Mouse (Mus musculus): ENCODE results near the gene Stk35. TPM values are rescaled to one million over a fixed set of nuclear protein-coding genes. Genes with fewer than 3 reads are reported as not detected.
A peak's percentile ranks its signal among the peaks of the same experiment; 100 is the strongest.

The Stk35 gene
- polyA plus RNA-seq (2014; fragmentation: Nextera tagmentation; extraction: Ambion mirVana) = 12.8 and 13.4 TPM in 2 replicates

- WGBS = under 1% methylated on average over 54 of the region's 63 CpGs
- Histone ChIP-seq H3K36me3 (ENCODE audit: control insufficient read depth, insufficient read depth, low read length) (peaks cover 12% of the 10 kb centered on the region; the same call in 1 of the 2 replicates), H3K9me3 (ENCODE audit: control insufficient read depth, low read depth, low read length) (no peaks in the 10 kb centered on the region), H3K4me2 (replicated peaks; ENCODE audit: low read depth, low read length) (peak within 1 kb of the TSS; percentile 75), H3K4me1 (ENCODE audit: control insufficient read depth, insufficient read depth, low read length) (peaks cover 16% of the 10 kb centered on the region), H3K27me3 (ENCODE audit: control insufficient read depth, insufficient read depth, low read length) (no peaks in the 10 kb centered on the region), H3K9ac (replicated peaks; ENCODE audit: low read depth, low read length) (peak within 1 kb of the TSS; percentile 62), H3K4me3 (ENCODE audit: low read depth, low read length) (peak within 1 kb of the TSS; percentile 69), H3K27ac (ENCODE audit: low read length) (peak within 1 kb of the TSS; percentile 98)
- ATAC-seq (ENCODE audit: insufficient number of reproducible peaks, insufficient read depth, low FRiP score, low read depth) = peak; percentile 91
Observed at GRCm38 (mm10) chr2:129800271-129800903, at the start of gene Stk35. Gene Stk35 (plus strand): TSS chr2:129800517.

GRCm38 (mm10) chr2:129782046-129782445, 18.3 kb upstream of the Stk35 start:
- no peaks in the 10 kb centered on the region for H3K9me3 ChIP-seq (ENCODE audit: control insufficient read depth, low read depth, low read length)
- no peak overlapping the region for H3K4me2 ChIP-seq (replicated peaks; ENCODE audit: low read depth, low read length)
- no peak overlapping the region for H3K4me3 ChIP-seq (ENCODE audit: low read depth, low read length)
- no peak overlapping the region for H3K9ac ChIP-seq (replicated peaks; ENCODE audit: low read depth, low read length)
- H3K27me3 ChIP-seq (ENCODE audit: control insufficient read depth, insufficient read depth, low read length) = no peaks in the 10 kb centered on the region
- no peak for ATAC-seq (ENCODE audit: insufficient number of reproducible peaks, insufficient read depth, low FRiP score, low read depth)
- H3K36me3 ChIP-seq (ENCODE audit: control insufficient read depth, insufficient read depth, low read length) = no peaks in the 10 kb centered on the region
- H3K4me1 ChIP-seq (ENCODE audit: control insufficient read depth, insufficient read depth, low read length) = no peaks in the 10 kb centered on the region
- WGBS = 79% methylated on average over 1 of the region's 1 CpGs
- H3K27ac ChIP-seq (ENCODE audit: low read length) = no peak overlapping the region

GRCm38 (mm10) chr2:129796501-129796900, 3.8 kb upstream of the Stk35 start:
- H3K9me3 ChIP-seq (ENCODE audit: control insufficient read depth, low read depth, low read length) = peaks cover 6% of the 10 kb centered on the region; the same call in 1 of the 2 replicates
- no peak overlapping the region for H3K4me2 ChIP-seq (replicated peaks; ENCODE audit: low read depth, low read length)
- ATAC-seq (ENCODE audit: insufficient number of reproducible peaks, insufficient read depth, low FRiP score, low read depth) = no peak
- H3K9ac ChIP-seq (replicated peaks; ENCODE audit: low read depth, low read length) = no peak overlapping the region
- WGBS = 91% methylated on average over 2 of the region's 2 CpGs
- H3K27me3 ChIP-seq (ENCODE audit: control insufficient read depth, insufficient read depth, low read length) = no peaks in the 10 kb centered on the region
- H3K36me3 ChIP-seq (ENCODE audit: control insufficient read depth, insufficient read depth, low read length) = no peaks in the 10 kb centered on the region
- H3K4me3 ChIP-seq (ENCODE audit: low read depth, low read length) = no peak overlapping the region
- H3K27ac ChIP-seq (ENCODE audit: low read length) = no peak overlapping the region
- no peaks in the 10 kb centered on the region for H3K4me1 ChIP-seq (ENCODE audit: control insufficient read depth, insufficient read depth, low read length)

- H3K4me2 ChIP-seq (replicated peaks; ENCODE audit: low read depth, low read length) = no peak overlapping the region
- 55% methylated on average over 1 of the region's 3 CpGs for WGBS
- H3K9me3 ChIP-seq (ENCODE audit: control insufficient read depth, low read depth, low read length) = peaks cover 6% of the 10 kb centered on the region; the same call in 1 of the 2 replicates
- H3K27ac ChIP-seq (ENCODE audit: low read length) = no peak overlapping the region
- H3K9ac ChIP-seq (replicated peaks; ENCODE audit: low read depth, low read length) = no peak overlapping the region
- H3K36me3 ChIP-seq (ENCODE audit: control insufficient read depth, insufficient read depth, low read length) = no peaks in the 10 kb centered on the region; the same call in 1 of the 2 replicates
- no peak for ATAC-seq (ENCODE audit: insufficient number of reproducible peaks, insufficient read depth, low FRiP score, low read depth)
- peaks cover 7% of the 10 kb centered on the region; the same call in 1 of the 2 replicates for H3K4me1 ChIP-seq (ENCODE audit: control insufficient read depth, insufficient read depth, low read length)
- H3K27me3 ChIP-seq (ENCODE audit: control insufficient read depth, insufficient read depth, low read length) = no peaks in the 10 kb centered on the region
- no peak overlapping the region for H3K4me3 ChIP-seq (ENCODE audit: low read depth, low read length)
Observed at GRCm38 (mm10) chr2:129797709-129798108, 2.6 kb upstream of the Stk35 start.

- H3K4me3 ChIP-seq (ENCODE audit: low read depth, low read length) = no peak overlapping the region
- no peak overlapping the region for H3K27ac ChIP-seq (ENCODE audit: low read length)
- peaks cover under 1% of the 10 kb centered on the region; the same call in 1 of the 2 replicates for H3K36me3 ChIP-seq (ENCODE audit: control insufficient read depth, insufficient read depth, low read length)
- peaks cover 6% of the 10 kb centered on the region; the same call in 1 of the 2 replicates for H3K9me3 ChIP-seq (ENCODE audit: control insufficient read depth, low read depth, low read length)
- H3K9ac ChIP-seq (replicated peaks; ENCODE audit: low read depth, low read length) = no peak overlapping the region
- peaks cover 13% of the 10 kb centered on the region for H3K4me1 ChIP-seq (ENCODE audit: control insufficient read depth, insufficient read depth, low read length)
- ATAC-seq (ENCODE audit: insufficient number of reproducible peaks, insufficient read depth, low FRiP score, low read depth) = no peak
- H3K4me2 ChIP-seq (replicated peaks; ENCODE audit: low read depth, low read length) = no peak overlapping the region
- H3K27me3 ChIP-seq (ENCODE audit: control insufficient read depth, insufficient read depth, low read length) = no peaks in the 10 kb centered on the region
Observed at GRCm38 (mm10) chr2:129798410-129798809, 1.9 kb upstream of the Stk35 start.

GRCm38 (mm10) chr2:129800904-129801230, 550 bp downstream of the Stk35 start:
- Histone ChIP-seq H3K4me3 (ENCODE audit: low read depth, low read length) (peak overlapping the region; percentile 69), H3K27me3 (ENCODE audit: control insufficient read depth, insufficient read depth, low read length) (no peaks in the 10 kb centered on the region), H3K9ac (replicated peaks; ENCODE audit: low read depth, low read length) (peak overlapping the region; percentile 62), H3K27ac (ENCODE audit: low read length) (peak overlapping the region; percentile 98), H3K4me1 (ENCODE audit: control insufficient read depth, insufficient read depth, low read length) (peaks cover 16% of the 10 kb centered on the region), H3K36me3 (ENCODE audit: control insufficient read depth, insufficient read depth, low read length) (peaks cover 12% of the 10 kb centered on the region; the same call in 1 of the 2 replicates), H3K9me3 (ENCODE audit: control insufficient read depth, low read depth, low read length) (no peaks in the 10 kb centered on the region), H3K4me2 (replicated peaks; ENCODE audit: low read depth, low read length) (peak overlapping the region; percentile 75)
- WGBS = under 1% methylated on average over 31 of the region's 32 CpGs
- ATAC-seq (ENCODE audit: insufficient number of reproducible peaks, insufficient read depth, low FRiP score, low read depth) = no peak

- Histone ChIP-seq H3K4me2 (replicated peaks; ENCODE audit: low read depth, low read length) (peak overlapping the region; percentile 68), H3K9ac (replicated peaks; ENCODE audit: low read depth, low read length) (peak overlapping the region; percentile 62), H3K27me3 (ENCODE audit: control insufficient read depth, insufficient read depth, low read length) (no peaks in the 10 kb centered on the region), H3K36me3 (ENCODE audit: control insufficient read depth, insufficient read depth, low read length) (peaks cover 13% of the 10 kb centered on the region; the same call in 1 of the 2 replicates), H3K4me1 (ENCODE audit: control insufficient read depth, insufficient read depth, low read length) (peaks cover 18% of the 10 kb centered on the region), H3K9me3 (ENCODE audit: control insufficient read depth, low read depth, low read length) (no peaks in the 10 kb centered on the region), H3K4me3 (ENCODE audit: low read depth, low read length) (peak overlapping the region; percentile 69), H3K27ac (ENCODE audit: low read length) (peak overlapping the region; percentile 98)
- under 1% methylated on average over 72 of the region's 73 CpGs for WGBS
- peak; percentile 80 for ATAC-seq (ENCODE audit: insufficient number of reproducible peaks, insufficient read depth, low FRiP score, low read depth)
Observed at GRCm38 (mm10) chr2:129801231-129802029, 1.1 kb downstream of the Stk35 start.

- H3K4me3 ChIP-seq (ENCODE audit: low read depth, low read length) = no peak overlapping the region
- H3K4me2 ChIP-seq (replicated peaks; ENCODE audit: low read depth, low read length) = no peak overlapping the region
- H3K4me1 ChIP-seq (ENCODE audit: control insufficient read depth, insufficient read depth, low read length) = peaks cover 18% of the 10 kb centered on the region
- WGBS = 91% methylated on average over 4 of the region's 4 CpGs
- H3K9me3 ChIP-seq (ENCODE audit: control insufficient read depth, low read depth, low read length) = no peaks in the 10 kb centered on the region
- H3K36me3 ChIP-seq (ENCODE audit: control insufficient read depth, insufficient read depth, low read length) = peaks cover 29% of the 10 kb centered on the region
- no peak overlapping the region for H3K27ac ChIP-seq (ENCODE audit: low read length)
- H3K27me3 ChIP-seq (ENCODE audit: control insufficient read depth, insufficient read depth, low read length) = no peaks in the 10 kb centered on the region
- ATAC-seq (ENCODE audit: insufficient number of reproducible peaks, insufficient read depth, low FRiP score, low read depth) = no peak
- no peak overlapping the region for H3K9ac ChIP-seq (replicated peaks; ENCODE audit: low read depth, low read length)
Observed at GRCm38 (mm10) chr2:129805486-129805885, 5.2 kb downstream of the Stk35 start.

Data from stomach, embryonic 14.5 days (tissue).